Mouse (Mus musculus): Measurements from ENCODE around the gene Zfp160.
A peak's percentile ranks its signal among the peaks of the same experiment; 100 is the strongest.
"Not testable (repeated sequence)": the region's sequence is repeated elsewhere in the genome, so short reads cannot be mapped to it uniquely, and the experiment has no call there.

Gene Zfp160

DNA sequence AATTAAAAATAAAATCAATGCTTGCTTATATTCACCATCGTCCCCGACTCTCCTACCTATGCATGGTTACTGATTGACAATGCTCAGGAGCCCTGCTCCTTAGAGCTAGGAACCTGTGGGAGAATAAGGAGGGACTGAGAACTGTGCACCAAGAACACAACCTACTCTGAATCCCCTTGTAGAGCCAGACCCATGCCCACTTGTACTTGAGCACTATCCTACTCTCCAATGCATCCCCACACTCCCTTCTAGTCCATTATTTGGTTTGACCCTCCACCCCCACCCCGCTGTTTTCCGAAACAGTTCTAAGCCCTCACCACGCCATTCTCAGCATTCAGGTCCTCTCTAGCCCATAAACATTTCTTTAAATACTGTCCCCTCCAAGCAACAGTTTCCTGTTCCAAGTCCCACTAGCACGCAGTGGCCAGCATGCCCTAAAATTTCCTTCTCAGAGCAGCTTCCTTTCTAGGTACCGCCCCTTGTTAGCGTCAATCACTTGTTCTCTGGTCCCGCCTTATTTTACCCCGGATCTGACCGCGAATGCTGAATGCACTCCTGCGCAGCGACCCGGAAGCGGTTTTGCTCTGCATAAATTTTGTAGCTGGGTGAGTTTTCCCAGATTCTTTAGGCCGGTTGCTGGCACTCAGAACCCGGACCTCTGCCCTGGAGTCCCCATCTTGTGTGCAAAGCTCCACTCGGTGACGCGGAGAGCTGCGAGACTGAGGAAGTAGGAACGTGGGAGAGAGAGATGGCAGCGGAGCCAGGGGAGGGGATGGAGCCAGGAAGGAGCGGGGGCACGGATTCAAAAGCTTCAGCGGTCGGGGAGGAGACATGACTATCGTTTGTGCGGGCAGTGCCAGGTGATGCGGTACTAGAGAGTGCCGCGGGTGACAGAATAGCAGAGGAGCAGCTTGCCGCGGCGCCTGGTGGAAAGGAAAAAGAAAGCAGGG lies at the start of gene Zfp160:
Gene Zfp160, plus strand, starts transcription at position 522 of the 950 bp plus-strand sequence.
- DNase-seq = peak; percentile 88 to 93

DNA sequence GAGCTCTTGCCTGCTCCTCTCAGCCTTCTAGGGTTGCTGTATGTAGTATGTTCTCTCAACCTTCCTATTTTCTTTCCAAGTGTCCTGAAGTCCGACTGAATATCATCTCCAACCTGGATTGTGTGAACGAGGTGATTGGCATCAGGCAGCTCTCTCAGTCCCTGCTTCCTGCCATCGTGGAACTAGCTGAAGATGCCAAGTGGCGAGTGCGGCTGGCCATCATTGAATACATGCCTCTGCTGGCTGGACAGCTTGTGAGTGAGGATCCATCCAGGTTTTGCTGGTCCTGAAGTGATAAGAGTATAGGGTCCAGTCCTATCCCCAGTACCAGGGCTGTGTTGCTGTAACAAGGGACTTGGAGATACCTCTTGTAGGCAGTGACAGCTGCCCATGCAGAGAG lies 48.3 kb upstream of the Zfp160 start:
- no peak for DNase-seq

DNA sequence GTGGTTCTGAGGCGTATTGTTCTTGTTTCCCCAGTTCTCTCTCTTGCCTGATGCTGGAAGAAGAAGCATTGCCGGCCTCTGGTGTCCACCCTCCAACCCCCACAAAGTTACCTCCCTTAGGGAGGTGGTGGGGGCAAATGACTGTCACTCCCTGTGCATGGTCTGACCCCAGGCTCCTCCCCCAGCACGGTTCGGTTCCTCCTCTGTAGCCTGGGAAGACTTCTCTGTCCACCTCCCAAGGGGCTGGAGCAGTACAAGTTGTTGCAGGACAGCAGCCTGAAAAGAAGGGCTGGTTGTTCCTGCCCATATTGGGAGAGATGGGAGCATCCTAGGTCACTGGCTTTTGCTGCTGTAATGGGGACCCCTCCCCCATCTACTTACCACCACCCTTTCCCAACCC lies 43.3 kb upstream of the Zfp160 start:
- no peak for DNase-seq

DNA sequence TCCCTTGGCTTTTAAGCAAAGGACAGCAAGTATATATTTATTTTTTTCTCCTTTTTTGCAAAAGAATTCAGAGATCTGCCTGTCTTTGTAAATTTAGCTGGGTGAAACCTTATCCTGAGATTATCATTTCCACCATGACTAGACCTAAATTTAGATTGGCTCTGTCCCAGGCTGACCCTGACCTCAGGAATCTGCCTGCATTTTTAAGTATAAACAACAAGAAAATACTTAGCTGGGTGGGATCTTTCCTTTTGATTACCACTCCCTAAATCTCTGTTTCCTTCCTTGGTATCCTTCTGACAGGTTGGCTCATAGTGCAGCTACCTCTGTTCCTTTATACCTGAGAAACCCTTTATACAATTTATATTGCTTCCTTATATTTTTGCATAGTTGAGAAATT lies 42.0 kb upstream of the Zfp160 start:
- DNase-seq = no peak

DNA sequence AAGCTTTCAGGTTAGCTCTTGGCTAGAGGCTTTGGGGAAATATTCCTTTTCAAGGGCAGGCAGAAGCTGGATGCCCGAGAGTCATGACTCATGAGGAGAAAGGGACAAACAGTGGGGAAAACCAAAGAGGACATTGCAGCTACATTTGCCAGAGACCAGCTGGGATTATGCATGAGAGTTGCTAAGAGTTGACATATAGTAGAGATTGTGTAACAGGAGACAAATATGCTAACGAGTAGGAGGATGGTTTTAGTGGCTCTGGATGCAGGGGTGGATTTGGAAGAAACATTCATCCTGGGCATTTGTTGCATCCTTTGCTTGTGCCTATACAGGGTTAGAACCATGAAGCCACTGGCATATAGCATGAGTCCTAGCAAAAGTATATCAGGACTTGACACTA lies 15.0 kb upstream of the Zfp160 start:
- no peak for DNase-seq

DNA sequence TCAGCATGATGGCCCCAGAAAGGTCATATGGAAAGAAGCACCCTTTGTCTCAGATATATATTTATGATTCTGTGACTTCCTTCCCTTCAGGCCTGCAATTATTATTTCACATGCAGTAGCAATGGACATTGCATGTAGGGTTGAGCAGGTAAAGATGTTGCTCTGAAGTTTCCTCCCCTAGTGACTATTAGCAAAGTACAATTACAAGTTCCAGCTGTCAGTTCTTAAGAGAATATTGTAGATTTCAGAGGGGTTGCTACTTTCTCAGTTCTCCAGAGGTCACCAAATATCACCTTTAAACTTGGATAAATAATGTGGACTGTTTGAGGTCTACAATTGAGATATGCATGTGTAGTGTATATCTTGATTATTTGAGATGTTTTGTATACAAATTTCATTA lies 12.3 kb upstream of the Zfp160 start, which contains the start of gene Vmn1r233:
Gene Vmn1r233, minus strand, starts transcription at position 101 of the 400 bp plus-strand sequence.
- no peak for DNase-seq

DNA sequence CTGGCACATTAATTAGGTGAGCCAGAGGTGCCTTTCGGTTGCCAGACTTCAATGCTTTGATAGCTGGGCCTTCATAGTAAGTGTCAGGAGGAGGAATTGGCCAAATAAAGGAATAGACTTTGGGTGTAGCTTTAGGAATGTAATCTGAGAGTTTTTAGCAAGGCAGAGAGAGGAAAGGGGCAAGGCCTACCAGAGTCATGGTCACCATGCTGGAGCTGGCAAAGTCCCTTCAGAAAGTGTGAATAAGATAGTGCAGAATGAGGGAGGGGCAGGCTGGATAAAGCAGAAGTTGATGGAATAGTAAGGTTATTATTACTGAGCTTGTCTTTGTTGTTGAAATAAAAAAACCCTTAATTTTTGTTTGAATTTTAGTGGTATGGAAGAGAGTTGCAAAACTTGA lies 1.0 kb downstream of the Zfp160 start:
- no peak for DNase-seq

DNA sequence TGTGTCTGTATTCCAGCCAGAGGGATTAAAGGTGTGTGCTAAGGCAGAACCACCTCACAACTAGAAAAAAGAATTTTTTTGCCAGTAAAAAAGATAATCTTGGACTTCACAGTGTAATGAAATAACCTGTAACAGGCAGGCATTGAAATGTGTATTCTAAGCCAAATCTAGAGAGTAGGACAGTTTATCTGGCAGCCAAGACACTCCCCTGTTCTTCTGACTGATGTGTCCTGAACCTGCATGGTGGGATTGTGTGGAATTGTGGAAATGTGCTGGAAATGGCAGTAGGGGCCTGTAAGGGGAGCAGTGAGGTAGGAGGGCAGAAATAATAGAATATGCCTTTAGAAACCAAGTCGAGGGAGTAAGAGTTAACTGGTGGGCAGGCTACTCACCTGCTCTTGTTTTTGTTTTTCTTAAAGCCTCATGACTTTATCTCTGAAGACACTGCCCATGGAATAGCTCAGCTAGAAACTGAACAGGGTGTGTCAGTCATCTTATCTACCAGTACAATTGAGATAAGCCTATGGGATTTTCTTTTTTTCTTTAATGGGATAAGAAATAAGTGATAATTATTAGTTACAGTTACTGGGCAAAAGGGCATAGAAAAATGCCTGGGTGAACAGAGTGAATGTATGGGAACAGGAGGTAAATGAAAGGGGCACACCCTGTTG lies 9.8 kb downstream of the Zfp160 start:
- no peak for DNase-seq

DNA sequence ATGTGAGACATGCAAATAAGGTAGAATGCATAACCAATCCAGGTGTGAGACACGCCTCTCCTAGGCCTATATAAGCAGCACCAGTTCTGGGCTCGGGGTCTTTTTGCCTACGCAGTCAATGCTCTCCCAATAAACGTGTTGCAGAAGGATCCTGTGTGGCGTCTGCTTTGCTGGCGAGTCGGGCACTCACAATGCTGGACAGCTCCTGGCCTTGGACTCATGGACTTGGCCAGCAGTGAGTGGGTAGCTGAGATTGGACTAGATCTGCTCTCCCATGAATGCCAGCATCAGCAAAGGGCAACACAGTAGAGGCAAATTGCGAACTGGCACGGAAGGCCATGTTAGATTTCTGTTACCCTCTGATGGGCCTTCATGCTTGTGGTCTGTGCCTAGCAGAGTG lies 39.3 kb downstream of the Zfp160 start:
- DNase-seq = peak in 1 of 2 experiments; percentile 7

DNA sequence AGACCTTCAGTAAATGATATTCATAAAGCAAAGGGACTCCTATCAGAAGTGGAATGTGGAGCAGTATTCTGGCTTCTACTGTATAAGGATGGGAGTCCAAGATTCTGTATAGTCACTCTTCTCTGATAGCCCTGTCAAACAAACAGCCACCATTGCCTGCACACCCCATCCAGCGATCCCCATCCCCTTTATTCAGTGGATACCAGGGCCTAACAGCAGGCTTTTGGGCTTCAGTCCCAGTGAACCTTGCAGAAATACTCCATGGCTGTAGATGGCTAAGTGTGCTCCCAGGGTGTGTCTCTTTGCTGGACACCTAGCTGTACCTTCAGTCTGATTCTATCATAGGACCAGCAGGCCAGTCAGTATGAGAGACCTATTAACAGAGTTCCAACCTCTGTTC lies 42.2 kb downstream of the Zfp160 start:
- no peak for DNase-seq

DNA sequence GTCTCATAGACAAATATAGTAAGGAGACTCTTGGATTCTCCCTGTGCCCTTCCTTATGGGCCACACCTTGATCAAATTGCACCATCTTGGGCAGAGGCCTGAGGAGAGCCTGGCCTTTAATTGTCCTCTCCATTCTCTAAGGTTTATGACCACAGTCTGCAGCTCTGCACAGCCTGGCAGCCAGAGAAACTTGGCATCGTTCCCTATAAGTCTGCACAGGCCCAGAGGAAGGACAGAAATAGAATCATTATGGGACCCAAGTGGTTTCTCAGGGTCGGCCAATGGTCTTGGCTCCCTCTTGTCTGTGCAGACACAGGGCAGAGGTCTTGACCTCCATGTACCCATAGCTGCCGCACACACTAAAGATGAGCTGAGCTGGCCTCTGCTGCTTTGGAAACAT lies 42.6 kb downstream of the Zfp160 start:
- DNase-seq = not testable (repeated sequence)

DNA sequence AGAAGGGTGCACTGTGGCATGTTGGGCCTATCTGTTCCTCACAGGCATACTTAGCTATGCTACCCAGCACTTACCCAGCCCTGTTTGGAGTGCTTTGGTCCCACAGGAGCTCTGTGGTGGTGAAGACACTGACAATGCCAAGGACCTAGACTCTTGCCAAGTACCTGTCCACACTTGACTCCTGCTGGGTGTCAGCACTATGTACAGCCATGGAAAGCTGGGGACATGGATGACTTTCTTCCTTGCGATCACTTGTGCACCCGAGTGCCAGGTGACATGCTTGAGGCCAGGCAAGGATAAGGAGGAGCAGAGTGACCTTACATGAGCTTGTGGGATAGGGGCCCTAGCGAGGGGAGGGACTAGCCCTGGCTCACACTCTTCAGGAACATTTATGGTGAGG lies 43.2 kb downstream of the Zfp160 start:
- not testable (repeated sequence) for DNase-seq

DNA sequence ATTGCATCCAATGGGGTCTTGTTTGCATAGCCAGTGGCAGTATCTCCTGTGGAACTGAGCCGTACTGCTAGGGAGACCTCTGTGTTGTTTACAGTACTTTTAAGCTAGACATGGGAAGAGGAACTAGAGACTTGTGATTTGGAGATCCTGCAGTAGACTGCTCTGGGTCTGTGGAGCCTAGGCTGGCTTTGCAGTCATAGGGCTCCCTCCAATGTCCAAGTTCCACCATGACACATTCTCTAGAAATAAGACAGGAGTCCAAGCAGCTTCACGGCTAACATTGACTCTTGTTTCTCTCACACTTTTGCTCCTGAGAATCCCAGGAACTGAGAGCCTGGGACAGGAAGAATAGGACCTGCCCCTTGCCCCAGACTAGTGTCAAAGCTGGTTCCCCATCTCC lies 44.6 kb downstream of the Zfp160 start:
- no peak for DNase-seq

DNA sequence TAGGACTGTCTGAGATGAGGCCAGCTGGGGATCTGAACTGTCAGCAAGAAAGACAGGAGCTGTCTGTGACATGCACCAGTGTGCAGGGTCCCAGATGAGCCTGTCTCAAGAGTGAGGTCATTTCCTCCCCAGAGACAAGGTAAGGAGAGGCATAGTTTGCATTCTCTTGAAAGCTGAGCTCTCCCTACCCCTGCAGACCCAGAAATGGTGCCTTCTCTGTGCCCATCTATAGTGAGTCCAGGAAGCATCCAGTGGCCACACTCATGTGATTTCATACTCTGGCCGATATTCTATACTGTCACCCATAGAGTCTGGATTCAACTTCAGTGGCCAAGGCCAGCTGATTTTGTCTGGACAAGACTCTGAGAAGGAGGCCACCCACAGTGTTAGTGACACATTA lies 46.4 kb downstream of the Zfp160 start:
- not testable (repeated sequence) for DNase-seq

DNA sequence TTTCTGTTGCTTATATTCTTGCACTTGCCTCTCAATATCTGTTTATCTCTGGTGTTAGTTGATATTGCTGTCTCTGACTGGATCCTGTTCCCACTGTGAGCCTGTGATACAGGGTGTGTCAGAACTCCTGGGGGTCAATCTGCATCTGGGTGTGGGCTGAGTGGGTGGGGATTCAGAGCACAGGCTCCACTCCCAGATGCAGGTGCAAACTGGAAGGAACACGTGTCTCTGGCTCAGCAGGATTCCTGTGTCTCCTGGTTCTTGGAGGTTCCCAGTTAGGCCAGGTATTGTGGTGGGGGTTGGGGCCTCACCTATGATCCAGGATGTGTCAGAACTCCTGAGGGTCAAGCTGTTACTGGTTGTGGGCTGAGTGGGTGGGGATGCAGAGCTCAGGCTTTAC lies 56.8 kb downstream of the Zfp160 start:
- no peak for DNase-seq

DNA sequence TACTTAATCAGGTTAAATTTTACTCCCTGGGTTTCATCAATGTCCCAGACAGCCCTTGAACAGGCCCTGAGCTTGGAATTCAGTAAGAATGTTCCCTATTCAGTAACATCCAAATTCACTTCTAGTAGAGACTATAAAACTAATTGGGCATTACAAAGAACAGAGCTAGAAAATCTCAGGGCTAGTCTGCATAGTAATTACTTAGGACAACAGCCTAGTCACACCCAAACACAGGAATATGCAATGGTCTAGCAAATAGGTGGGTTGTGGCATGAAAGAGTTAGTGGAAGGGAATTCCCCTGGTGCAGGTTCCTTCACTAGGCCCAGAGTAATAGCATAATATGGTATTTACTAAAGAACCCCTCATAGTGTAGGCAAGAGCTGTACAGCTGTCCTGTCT lies 58.3 kb downstream of the Zfp160 start:
- no peak for DNase-seq

DNA sequence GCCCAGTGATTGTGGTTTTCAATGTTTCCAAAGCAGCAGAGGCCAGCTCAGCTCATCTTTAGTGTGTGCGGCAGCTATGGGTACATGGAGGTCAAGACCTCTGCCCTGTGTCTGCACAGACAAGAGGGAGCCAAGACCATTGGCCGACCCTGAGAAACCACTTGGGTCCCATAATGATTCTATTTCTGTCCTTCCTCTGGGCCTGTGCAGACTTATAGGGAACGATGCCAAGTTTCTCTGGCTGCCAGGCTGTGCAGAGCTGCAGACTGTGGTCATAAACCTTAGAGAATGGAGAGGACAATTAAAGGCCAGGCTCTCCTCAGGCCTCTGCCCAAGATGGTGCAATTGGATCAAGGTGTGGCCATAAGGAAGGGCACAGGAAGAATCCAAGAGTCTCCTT lies 60.7 kb downstream of the Zfp160 start:
- DNase-seq = not testable (repeated sequence)

DNA sequence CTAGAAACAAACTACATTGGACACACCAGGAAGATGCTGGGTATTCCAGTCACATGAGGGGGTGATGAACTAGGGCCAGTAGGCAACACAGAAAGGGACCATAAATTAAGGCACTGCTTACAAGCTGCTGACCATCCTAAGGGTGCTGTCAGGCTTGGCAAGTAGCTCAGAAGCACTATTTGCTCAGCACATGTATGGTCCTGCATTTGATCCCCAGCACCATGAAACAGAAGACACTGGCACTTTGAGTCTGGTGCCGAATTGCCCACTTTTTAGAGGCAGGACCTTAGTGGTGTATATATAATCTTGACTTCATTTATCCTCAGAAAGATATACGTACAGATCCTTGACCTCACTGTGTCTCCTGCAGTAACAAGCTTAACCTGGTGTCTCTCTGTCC lies 62.3 kb downstream of the Zfp160 start:
- not testable (repeated sequence) for DNase-seq

All from kidney, postnatal 4 days (tissue).